Mouse (Mus musculus): ENCODE results near the gene Gm6676. TPM values are rescaled to one million over a fixed set of nuclear protein-coding genes. Genes with fewer than 3 reads are reported as not detected.

Gm6676 gene
- not detected in 2 replicates for total RNA-seq (2023)

GRCm38 (mm10) chr14:7125312-7125711 lies at the start of gene Gm6676:
TSS of gene Gm6676 (minus strand) at chr14:7125412.

GRCm38 (mm10) chr14:7174483-7174971 lies 49.3 kb upstream of the Gm6676 start, which contains the start of gene Gm3512:
TSS of gene Gm3512 (minus strand) at chr14:7174533.

DNA sequence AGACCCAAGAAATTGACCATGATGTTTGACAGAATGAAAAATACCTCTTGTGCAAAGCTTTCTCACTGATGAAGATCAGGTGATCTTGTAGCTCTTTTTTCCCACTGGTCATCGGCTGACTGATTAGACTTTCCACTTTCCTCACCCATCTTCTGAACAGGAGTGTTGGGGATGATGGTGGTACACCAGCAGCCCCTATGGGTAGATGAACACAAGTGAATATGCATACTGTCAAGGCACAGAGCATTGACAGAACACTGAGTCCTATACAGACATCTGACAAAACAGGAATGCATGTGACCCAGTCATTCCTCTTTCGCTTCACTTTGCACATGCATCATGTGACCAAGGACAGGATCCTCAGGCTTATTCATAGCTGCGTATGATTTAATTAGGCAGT lies 24.7 kb downstream of the Gm6676 start, which contains the start of gene Gm3696:
Gene Gm3696, minus strand, starts transcription at position 101 of the 400 bp plus-strand sequence.

Other genes with a start within 250 kb of the Gm6676 start
- not detected in 2 replicates for gene Gm3667, start 235.4 kb downstream of the Gm6676 start, total RNA-seq (2023)
- not detected in 2 replicates for gene Gm6356, start 151.6 kb downstream of the Gm6676 start, total RNA-seq (2023)
- not detected in 2 replicates for gene Gm10406, start 98.0 kb downstream of the Gm6676 start, total RNA-seq (2023)
- not detected in 2 replicates for gene Gm3685, start 80.4 kb downstream of the Gm6676 start, total RNA-seq (2023)
- gene Gm3696, start 24.8 kb downstream of the Gm6676 start, total RNA-seq (2023): not detected in 2 replicates
- not detected in 2 replicates for gene Gm3512, start 49.1 kb upstream of the Gm6676 start, total RNA-seq (2023)
- not detected in 2 replicates for gene Gm16434, start 69.1 kb upstream of the Gm6676 start, total RNA-seq (2023)
- gene Gm3727, start 139.3 kb upstream of the Gm6676 start, total RNA-seq (2023): not detected in 2 replicates
- not detected in 2 replicates for gene Gm3739, start 189.6 kb upstream of the Gm6676 start, total RNA-seq (2023)
- gene Gm5797, start 207.0 kb upstream of the Gm6676 start, total RNA-seq (2023): not detected in 2 replicates
- gene Gm8374, start 239.7 kb upstream of the Gm6676 start, total RNA-seq (2023): not detected in 2 replicates